Mouse (Mus musculus) neural tube, embryonic 14.5 days (tissue): ENCODE data around the gene Tcl1b3. TPM values are rescaled to one million over a fixed set of nuclear protein-coding genes. Genes with fewer than 3 reads are reported as not detected.
"Not testable (repeated sequence)": the region's sequence is repeated elsewhere in the genome, so short reads cannot be mapped to it uniquely, and the experiment has no call there.

ENCODE experiments used
- ATAC-seq: fragments of 200-750 bp; cut with Nextera tagmentation; 2 replicates; pipeline ENCODE4 v1.8.0; 2017; ENCODE audit warnings: low read depth, mild to moderate bottlenecking, moderate TSS enrichment, moderate library complexity
- H3K27ac ChIP-seq: fragments of 300-500 bp; sonication (generic); 2 replicates; pipeline ENCODE4 v1.5.1; 2014; ENCODE audit warnings: low read depth, mild to moderate bottlenecking, control low read depth, low read length, moderate library complexity, mixed read lengths
- H3K27me3 ChIP-seq: fragments of 300-500 bp; sonication (generic); 2 replicates; pipeline ENCODE4 v1.6.1; 2014; ENCODE audit warnings: low read length; ENCODE audit not compliant: control insufficient read depth, insufficient read depth
- H3K36me3 ChIP-seq: fragments of 300-500 bp; sonication (generic); 2 replicates; pipeline ENCODE4 v1.6.1; 2014; ENCODE audit warnings: low read length, mixed read lengths; ENCODE audit not compliant: control insufficient read depth, insufficient read depth
- H3K4me1 ChIP-seq: fragments of 300-500 bp; sonication (generic); 2 replicates; pipeline ENCODE4 v1.6.1; 2014; ENCODE audit warnings: low read length; ENCODE audit not compliant: control insufficient read depth, insufficient read depth
- H3K4me2 ChIP-seq: fragments of 300-500 bp; sonication (generic); 2 replicates; pipeline ENCODE4 v1.6.1; 2014; ENCODE audit warnings: mild to moderate bottlenecking, low read depth, low read length, control low read depth
- H3K4me3 ChIP-seq: fragments of 300-500 bp; sonication (generic); 2 replicates; pipeline ENCODE4 v1.5.1; 2014; ENCODE audit warnings: low read depth, low read length, control low read depth, mixed read lengths
- H3K9ac ChIP-seq: fragments of 300-500 bp; sonication (generic); replicated peaks from 2 replicates; pipeline ENCODE4 v1.6.1; 2014; ENCODE audit warnings: low read depth, mild to moderate bottlenecking, control low read depth, low read length, mixed read lengths
- H3K9me3 ChIP-seq: fragments of 300-500 bp; sonication (generic); 2 replicates; pipeline ENCODE4 v1.6.1; 2016; ENCODE audit warnings: low read length; ENCODE audit not compliant: control insufficient read depth
- WGBS: fragments of 180-500 bp; shearing (Covaris S2); extraction: QIAGEN DNeasy Blood & Tissue Kit; methylation state at CpG from one replicate; pipeline ENCODE4 v1.1.7; 2014; 5-methylcytosine and 5-hydroxymethylcytosine counted together
- polyA plus RNA-seq: library from polyadenylated mRNA; unstranded; fragments of >200 nt; fragmentation: Nextera tagmentation; extraction: Ambion mirVana; gene quantifications from 2 replicates; pipeline ENCODE4 v1.2.1, GENCODE M21; 2014

Gene Tcl1b3
- not detected in 2 replicates for polyA plus RNA-seq

- not testable (repeated sequence) for ATAC-seq, H3K27me3 ChIP-seq, H3K9ac ChIP-seq, H3K4me1 ChIP-seq, H3K4me2 ChIP-seq, H3K9me3 ChIP-seq, H3K27ac ChIP-seq, H3K36me3 ChIP-seq, H3K4me3 ChIP-seq
- WGBS = 92% methylated on average over 6 of the region's 6 CpGs
Observed at GRCm38 (mm10) chr12:105190743-105191142, at the start of gene Tcl1b3. Gene Tcl1b3, plus strand, starts transcription at chr12:105191043.

- no peak for ATAC-seq
- WGBS = 97% methylated on average over 3 of the region's 3 CpGs
- H3K4me3 ChIP-seq = no peak overlapping the region
- no peak overlapping the region for H3K9ac ChIP-seq
- no peaks in the 10 kb centered on the region for H3K9me3 ChIP-seq
- no peaks in the 10 kb centered on the region for H3K36me3 ChIP-seq
- H3K27me3 ChIP-seq = no peaks in the 10 kb centered on the region
- no peak overlapping the region for H3K4me2 ChIP-seq
- H3K4me1 ChIP-seq = no peaks in the 10 kb centered on the region
- H3K27ac ChIP-seq = no peak overlapping the region
Observed at GRCm38 (mm10) chr12:105143096-105143495, 47.7 kb upstream of the Tcl1b3 start.

- not testable (repeated sequence) for H3K36me3 ChIP-seq
Observed at GRCm38 (mm10) chr12:105144928-105145327, 45.9 kb upstream of the Tcl1b3 start.

GRCm38 (mm10) chr12:105145714-105146113 is 45.1 kb upstream of the Tcl1b3 start, which contains the start of gene Tcl1b2:
Gene Tcl1b2, plus strand, starts transcription at chr12:105146014.
- no peaks in the 10 kb centered on the region for H3K36me3 ChIP-seq
- no peaks in the 10 kb centered on the region for H3K9me3 ChIP-seq
- H3K4me3 ChIP-seq = no peak within 1 kb of the TSS
- H3K4me1 ChIP-seq = no peaks in the 10 kb centered on the region
- H3K4me2 ChIP-seq = no peak within 1 kb of the TSS
- ATAC-seq = no peak
- no peaks in the 10 kb centered on the region for H3K27me3 ChIP-seq
- H3K27ac ChIP-seq = no peak within 1 kb of the TSS
- 84% methylated on average over 3 of the region's 3 CpGs for WGBS
- no peak within 1 kb of the TSS for H3K9ac ChIP-seq

More at GRCm38 (mm10) chr12:105144928-105145327, 45.9 kb upstream of the Tcl1b3 start:
- WGBS = 36% methylated on average over 1 of the region's 1 CpGs
- H3K4me2 ChIP-seq, H3K4me3 ChIP-seq, H3K9ac ChIP-seq, H3K4me1 ChIP-seq, H3K27me3 ChIP-seq, H3K27ac ChIP-seq, H3K9me3 ChIP-seq, ATAC-seq: not testable (repeated sequence)

- WGBS = 68% methylated on average over 4 of the region's 4 CpGs
- H3K36me3 ChIP-seq, H3K27ac ChIP-seq, H3K4me2 ChIP-seq, ATAC-seq, H3K27me3 ChIP-seq, H3K4me1 ChIP-seq, H3K4me3 ChIP-seq, H3K9ac ChIP-seq, H3K9me3 ChIP-seq: not testable (repeated sequence)
Observed at GRCm38 (mm10) chr12:105155286-105155685, 35.6 kb upstream of the Tcl1b3 start.

- no peak overlapping the region for H3K4me3 ChIP-seq
- WGBS = 86% methylated on average over 6 of the region's 6 CpGs
- no peak overlapping the region for H3K9ac ChIP-seq
- no peaks in the 10 kb centered on the region for H3K36me3 ChIP-seq
- H3K4me1 ChIP-seq = no peaks in the 10 kb centered on the region
- ATAC-seq = no peak
- H3K27ac ChIP-seq = no peak overlapping the region
- no peaks in the 10 kb centered on the region for H3K9me3 ChIP-seq
- H3K4me2 ChIP-seq = no peak overlapping the region
- no peaks in the 10 kb centered on the region for H3K27me3 ChIP-seq
Observed at GRCm38 (mm10) chr12:105158842-105159241, 32.0 kb upstream of the Tcl1b3 start.

- no peaks in the 10 kb centered on the region for H3K36me3 ChIP-seq
- no peak within 1 kb of the TSS for H3K27ac ChIP-seq
- H3K9ac ChIP-seq = no peak within 1 kb of the TSS
- H3K9me3 ChIP-seq = no peaks in the 10 kb centered on the region
- H3K4me2 ChIP-seq = no peak within 1 kb of the TSS
- no peaks in the 10 kb centered on the region for H3K27me3 ChIP-seq
- H3K4me1 ChIP-seq = no peaks in the 10 kb centered on the region
- H3K4me3 ChIP-seq = no peak within 1 kb of the TSS
- ATAC-seq = no peak
- 82% methylated on average over 4 of the region's 4 CpGs for WGBS
Observed at GRCm38 (mm10) chr12:105159390-105159789, 31.5 kb upstream of the Tcl1b3 start, which contains the start of gene Tcl1b1. Gene Tcl1b1, plus strand, starts transcription at chr12:105159690.

GRCm38 (mm10) chr12:105166734-105167133 is 24.1 kb upstream of the Tcl1b3 start:
- Histone ChIP-seq H3K4me3 (no peak overlapping the region), H3K4me1 (no peaks in the 10 kb centered on the region), H3K9ac (no peak overlapping the region), H3K4me2 (no peak overlapping the region), H3K36me3 (no peaks in the 10 kb centered on the region), H3K9me3 (no peaks in the 10 kb centered on the region), H3K27ac (no peak overlapping the region), H3K27me3 (no peaks in the 10 kb centered on the region)
- WGBS = 74% methylated on average over 3 of the region's 3 CpGs
- ATAC-seq = no peak

- no peak overlapping the region for H3K4me3 ChIP-seq
- no peak overlapping the region for H3K4me2 ChIP-seq
- no peaks in the 10 kb centered on the region for H3K36me3 ChIP-seq
- no peak for ATAC-seq
- H3K27me3 ChIP-seq = no peaks in the 10 kb centered on the region
- H3K9ac ChIP-seq = no peak overlapping the region
- 96% methylated on average over 2 of the region's 2 CpGs for WGBS
- H3K9me3 ChIP-seq = no peaks in the 10 kb centered on the region
- H3K27ac ChIP-seq = no peak overlapping the region
- no peaks in the 10 kb centered on the region for H3K4me1 ChIP-seq
Observed at GRCm38 (mm10) chr12:105173366-105173765, 17.5 kb upstream of the Tcl1b3 start.
